Mouse (Mus musculus) layer of hippocampus, postnatal 36 days (tissue): ENCODE measurements at regions not wholly inside any gene's neighbourhood (a gene's known extent, or its start where the extent isn't known, plus 50 kb on each side); places are given as distances from the start of the nearest gene placed in this dataset.

Experiments
- DNase-seq, 2 experiments: peaks; one replicate each; pipeline ENCODE4 v3.0.0; 2022

DNA sequence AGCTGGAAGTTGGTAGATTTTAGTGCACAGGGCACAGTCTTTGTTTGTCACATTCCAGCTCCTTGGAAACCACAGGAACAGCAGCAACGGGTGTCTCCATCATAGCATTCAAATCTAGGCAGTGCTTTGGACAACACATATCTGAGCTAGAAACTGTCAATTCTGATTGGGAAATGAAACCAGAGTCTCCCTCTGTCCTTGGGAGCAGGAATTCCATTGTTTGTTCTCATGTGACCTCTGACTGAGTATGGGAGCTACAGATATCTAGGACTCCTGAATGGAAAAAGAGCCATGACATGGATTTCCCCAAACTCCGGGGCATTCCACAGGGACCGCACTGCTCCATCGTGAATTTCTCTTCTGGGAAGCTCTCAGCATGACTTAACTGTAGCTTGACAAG lies 205.5 kb upstream of the Rasgrp1 start:
- DNase-seq = no peak

DNA sequence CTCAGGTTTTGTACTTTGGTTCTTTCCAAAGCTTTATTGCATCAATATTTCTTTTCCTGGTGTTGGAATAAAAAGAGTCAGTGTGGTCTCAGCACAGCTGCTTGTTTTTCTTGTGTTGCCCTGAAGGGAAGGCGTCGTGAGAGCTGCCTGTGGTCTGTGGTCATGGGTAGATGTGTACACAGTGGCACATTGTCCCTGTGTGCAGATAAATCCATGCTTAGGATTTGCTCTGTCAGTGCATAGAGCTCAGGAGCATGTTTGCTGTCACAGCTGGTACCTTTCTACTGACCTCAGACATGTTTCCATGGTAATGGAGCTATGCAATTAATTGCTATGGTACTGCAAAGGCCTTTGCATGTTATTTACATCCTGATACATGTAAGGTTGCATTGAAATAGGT lies 213.5 kb upstream of the Rasgrp1 start:
- no peak for DNase-seq

- DNase-seq = no peak
Measured at GRCm38 (mm10) chr2:117570987-117571386, 228.2 kb upstream of the Rasgrp1 start.

GRCm38 (mm10) chr2:117587381-117587780 lies 244.6 kb upstream of the Rasgrp1 start:
- DNase-seq = no peak

- no peak for DNase-seq
Measured at GRCm38 (mm10) chr2:117595028-117595427, 252.2 kb upstream of the Rasgrp1 start.

DNA sequence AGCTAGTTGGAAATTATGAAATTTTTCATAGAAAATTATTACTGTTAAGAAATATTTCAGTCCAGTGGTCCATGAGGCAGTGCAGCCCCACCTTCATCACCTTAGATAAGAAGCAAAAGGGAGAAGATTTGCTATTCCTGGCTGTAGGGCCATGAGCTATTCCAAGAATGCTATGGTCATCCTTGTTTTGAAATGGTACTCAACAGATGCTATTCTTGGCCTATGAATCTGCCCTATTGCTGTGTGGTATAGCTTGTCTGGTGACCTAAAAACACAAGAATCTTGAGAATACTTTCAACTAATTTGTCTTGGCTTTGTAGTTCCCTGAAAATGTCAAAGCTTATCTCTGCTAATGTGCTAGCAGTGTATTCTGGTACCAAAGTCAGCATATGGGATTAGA lies 254.8 kb upstream of the Rasgrp1 start:
- DNase-seq = no peak

- no peak for DNase-seq
Measured at GRCm38 (mm10) chr2:117614772-117615171, 272.0 kb upstream of the Rasgrp1 start.

- DNase-seq = no peak
Measured at GRCm38 (mm10) chr2:117618063-117618462, 275.3 kb upstream of the Rasgrp1 start.

DNA sequence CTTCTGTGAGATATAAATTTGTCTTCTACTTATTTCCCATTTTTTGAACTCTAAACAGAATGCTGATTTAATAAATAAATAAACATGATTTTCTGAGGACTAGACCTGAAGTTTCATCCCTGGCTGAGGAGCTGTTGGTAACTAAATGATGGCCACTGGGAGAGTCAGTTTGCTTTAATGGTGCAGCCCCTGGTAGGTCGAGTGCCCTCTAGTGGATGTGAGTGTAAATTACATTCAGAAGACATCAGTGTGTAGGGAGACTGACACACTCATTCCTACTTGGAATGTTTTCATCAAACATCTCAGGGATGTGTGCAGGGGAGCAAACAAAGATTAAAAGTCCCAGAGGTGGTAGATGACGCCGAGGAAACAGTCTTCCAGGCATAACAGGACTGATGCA lies 281.2 kb upstream of the Rasgrp1 start:
- DNase-seq = no peak

DNA sequence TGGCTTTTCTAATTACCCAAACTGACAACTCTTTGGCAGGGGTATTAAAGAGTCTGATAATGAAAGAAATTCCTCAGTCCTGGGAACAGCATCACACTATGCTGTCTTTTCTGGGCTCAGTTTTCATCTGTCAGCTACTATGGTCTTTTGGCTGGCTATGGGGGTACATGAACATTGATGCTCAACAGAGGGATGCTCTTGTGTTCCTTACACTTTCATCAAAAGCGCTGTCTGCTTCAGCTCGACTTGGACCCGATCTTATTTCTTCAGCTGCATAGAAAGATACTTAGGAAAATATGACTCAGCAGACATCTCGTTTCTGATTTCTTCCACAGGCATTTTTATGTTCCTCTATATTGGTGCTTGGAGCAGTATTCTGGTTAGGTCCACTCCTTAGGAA lies 292.1 kb upstream of the Rasgrp1 start:
- DNase-seq = no peak

DNA sequence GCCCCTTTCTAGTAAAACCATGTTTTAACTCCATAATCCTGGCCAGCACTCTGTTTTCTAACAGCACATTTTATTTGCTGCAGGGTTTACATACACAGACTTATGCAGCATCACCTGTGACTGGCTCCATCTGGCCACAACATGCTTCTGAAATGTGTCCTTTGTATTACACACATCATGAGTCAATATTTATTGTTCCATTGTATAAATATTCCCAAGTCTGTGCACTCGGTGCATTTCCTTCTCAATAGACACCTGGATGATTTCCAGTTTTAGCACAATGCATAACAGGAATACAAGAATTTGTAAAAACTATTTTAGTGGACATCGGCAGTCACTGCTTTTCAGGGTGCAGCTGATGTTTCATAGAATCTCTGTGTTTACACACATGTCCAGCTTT lies 294.6 kb upstream of the Rasgrp1 start:
- DNase-seq = no peak

- no peak for DNase-seq
Measured at GRCm38 (mm10) chr2:117652101-117652500, 309.3 kb upstream of the Rasgrp1 start.

GRCm38 (mm10) chr2:117652647-117653046 lies 309.8 kb upstream of the Rasgrp1 start:
- DNase-seq = no peak

DNA sequence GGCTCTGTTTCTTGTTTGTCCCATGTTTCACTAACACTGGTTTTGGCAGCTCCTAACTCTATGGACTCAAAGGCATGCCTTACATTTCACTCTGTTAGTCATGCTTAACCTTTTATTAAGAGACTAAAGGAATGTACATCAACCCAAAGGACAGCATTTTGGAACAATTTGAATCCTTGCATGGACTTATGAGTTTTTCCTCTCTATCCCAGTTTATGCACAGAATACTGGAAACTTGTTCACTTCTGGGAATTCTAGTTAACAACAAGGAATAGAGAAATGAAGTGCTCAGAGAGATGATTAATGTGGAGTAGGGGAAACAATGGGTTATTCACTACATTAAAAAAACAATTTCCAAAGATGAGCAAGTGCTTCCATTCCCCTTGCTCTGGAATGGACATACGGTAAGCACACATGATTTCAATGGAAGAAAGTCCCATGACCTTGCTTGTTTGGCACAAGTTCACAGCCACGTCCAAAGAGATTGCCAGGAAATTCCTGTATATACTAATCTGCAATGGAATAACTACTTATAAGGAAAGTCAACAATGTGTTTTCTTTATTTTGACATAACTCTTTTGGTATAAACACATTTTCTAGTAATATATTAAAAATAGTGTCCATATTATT lies 313.9 kb upstream of the Rasgrp1 start:
- no peak for DNase-seq

GRCm38 (mm10) chr2:117660217-117660924 lies 317.6 kb upstream of the Rasgrp1 start:
- no peak for DNase-seq

- DNase-seq = no peak
Measured at GRCm38 (mm10) chr2:117662653-117663052, 319.9 kb upstream of the Rasgrp1 start.

GRCm38 (mm10) chr2:117666528-117666927 lies 323.7 kb upstream of the Rasgrp1 start:
- no peak for DNase-seq

DNA sequence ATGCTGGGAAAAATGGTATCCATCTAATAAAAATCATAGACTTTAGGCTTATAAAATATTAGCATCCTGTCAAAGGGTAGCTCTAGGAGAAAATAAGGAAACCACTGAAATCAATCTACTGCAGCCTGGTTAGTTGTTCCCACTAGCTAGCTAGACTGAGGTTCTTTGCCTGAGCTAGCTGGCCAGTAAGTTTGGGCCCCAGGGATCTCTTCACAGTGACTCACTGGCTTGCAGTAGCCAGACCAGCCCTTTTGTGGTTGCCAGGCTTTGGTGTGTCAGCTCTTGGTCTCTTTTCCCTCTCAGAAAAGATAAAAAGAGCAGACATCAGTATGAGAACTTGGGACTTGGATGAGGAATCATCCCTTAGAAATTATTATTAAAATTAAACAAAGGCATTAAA lies 325.3 kb upstream of the Rasgrp1 start:
- DNase-seq = no peak

- DNase-seq = no peak
Measured at GRCm38 (mm10) chr2:117674877-117675276, 332.1 kb upstream of the Rasgrp1 start.

DNA sequence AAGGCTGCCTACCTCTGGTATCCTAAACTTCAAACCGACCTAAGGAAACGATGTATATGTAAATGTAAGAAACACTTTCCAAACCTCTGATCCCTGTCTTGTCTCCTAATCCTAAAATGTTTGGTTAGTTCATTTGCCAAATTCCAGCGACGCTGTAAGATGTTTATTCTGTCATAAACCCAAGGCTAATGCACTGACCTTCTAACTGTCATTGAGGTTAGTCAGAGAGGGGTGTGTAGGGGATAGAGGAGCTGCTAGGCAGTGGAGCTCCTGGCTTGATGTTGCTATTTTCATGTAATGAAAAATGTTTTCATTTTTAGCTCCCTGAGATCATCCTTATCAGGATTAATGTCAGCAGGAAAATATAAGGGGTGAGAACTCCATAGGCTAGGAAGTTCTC lies 335.8 kb upstream of the Rasgrp1 start:
- no peak for DNase-seq

DNA sequence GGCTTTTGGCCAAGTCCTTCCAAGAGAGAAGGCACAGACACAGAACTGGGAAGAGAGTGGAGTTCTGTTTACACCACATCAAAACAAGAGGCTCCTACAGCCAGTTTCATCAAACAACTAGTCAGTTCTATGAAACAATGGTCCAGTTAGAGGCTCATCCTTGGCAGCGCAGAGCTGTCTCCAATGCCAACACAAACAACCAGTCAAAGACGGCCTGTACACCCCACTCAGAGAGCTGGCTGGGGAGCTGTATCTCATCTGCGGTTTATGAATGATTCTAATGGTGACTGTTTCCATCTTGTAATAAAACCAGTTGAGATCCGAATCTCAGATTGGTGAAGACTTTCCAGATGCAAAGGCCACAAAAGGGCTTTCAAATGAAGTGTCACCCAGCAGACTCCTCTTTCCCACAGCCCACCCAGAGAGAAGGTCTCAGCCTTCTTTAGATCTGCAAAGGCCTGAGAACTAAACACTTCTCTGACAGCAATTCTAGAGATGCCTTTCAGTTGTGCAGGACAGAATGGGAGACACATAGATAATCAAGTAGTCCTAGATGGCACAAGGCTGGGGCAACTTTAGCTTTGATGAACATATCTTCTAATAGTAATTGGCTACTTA lies 343.1 kb upstream of the Rasgrp1 start:
- peak in 1 of 2 experiments; percentile 11 for DNase-seq

- DNase-seq = peak in 1 of 2 experiments; percentile 3
Measured at GRCm38 (mm10) chr2:117693537-117693936, 350.7 kb upstream of the Rasgrp1 start.

- DNase-seq = no peak
Measured at GRCm38 (mm10) chr2:117710173-117710813, 367.5 kb upstream of the Rasgrp1 start.

- no peak for DNase-seq
Measured at GRCm38 (mm10) chr2:117724066-117724465, 381.3 kb upstream of the Rasgrp1 start.
